8 mouse cellular contexts compared by ENCODE assay signal in the genomic region with DNA sequence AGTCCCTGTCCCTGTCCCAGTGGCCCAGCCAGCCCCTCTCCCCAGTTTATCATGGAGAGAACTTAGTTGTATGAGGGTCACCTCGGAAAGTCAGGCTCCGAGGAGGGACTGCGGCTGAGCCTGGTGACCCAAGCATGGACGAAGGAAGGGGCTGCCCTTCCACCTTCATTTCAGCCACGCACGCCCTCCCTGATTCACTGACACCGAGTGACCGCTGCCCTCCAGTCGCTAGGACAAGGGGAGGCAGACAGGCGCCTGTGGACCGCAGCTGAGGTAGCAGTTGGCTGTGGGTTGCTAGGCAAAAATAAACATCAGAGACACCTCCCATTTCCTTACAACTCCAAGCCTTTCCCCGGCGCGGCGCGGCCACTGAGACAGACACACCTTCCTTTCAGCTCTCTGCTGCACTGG. TPM values are rescaled to one million over a fixed set of nuclear protein-coding genes. Genes with fewer than 3 reads are reported as not detected.
DNase-seq lines count a peak whose midpoint lies in the region; ATAC-seq and TF ChIP-seq lines count a peak whose summit lies in the region.

No protein-coding gene starts in this region.

- no peaks in the 10 kb centered on the region; the same call in 1 of the 2 replicates for H3K36me3 ChIP-seq in erythroblast, embryonic 14.5 days (ENCODE audit: control insufficient read depth)
- peaks cover 10% of the 10 kb centered on the region for H3K36me3 ChIP-seq in embryonic facial prominence, embryonic 10.5 days (replicated peaks)
- H3K36me3 ChIP-seq in kidney, adult 2 months (ENCODE audit: control insufficient read depth, insufficient read depth, low read length) = no peaks in the 10 kb centered on the region
- H3K36me3 ChIP-seq in limb, embryonic 13.5 days = peaks cover 10% of the 10 kb centered on the region
- no peaks in the 10 kb centered on the region for H3K36me3 ChIP-seq in midbrain, embryonic 15.5 days (replicated peaks)

- no peak for ATAC-seq in erythroblast, adult 5-6 weeks (replicated peaks; ENCODE audit: low FRiP score, poor library complexity, severe bottlenecking)
- peak; percentile 75 for ATAC-seq in limb, embryonic 13.5 days (ENCODE audit: low FRiP score, low read depth)
- peak; percentile 66 for ATAC-seq in midbrain, embryonic 15.5 days (replicated peaks)

- peak overlapping the region; percentile 61 for H3K4me3 ChIP-seq in erythroblast, embryonic 14.5 days (replicated peaks)
- H3K4me3 ChIP-seq in embryonic facial prominence, embryonic 10.5 days = peak overlapping the region; percentile 99
- H3K4me3 ChIP-seq in kidney, adult 2 months (ENCODE audit: insufficient read depth, low read depth, low read length) = peak overlapping the region; percentile 66
- peak overlapping the region; percentile 81 for H3K4me3 ChIP-seq in limb, embryonic 13.5 days
- H3K4me3 ChIP-seq in midbrain, embryonic 15.5 days = peak overlapping the region; percentile 92

- DNase-seq in embryonic facial prominence, embryonic 10.5 days (ENCODE audit: low spot score) = peak; percentile 83
- DNase-seq in heart, adult 18-20 months = peak; percentile 84 to 88
- DNase-seq in kidney, adult 2 months = peak; percentile 91
- DNase-seq in spleen, postnatal 36 days (ENCODE audit: low spot score in 2 of 2) = peak; percentile 59

- H3K27me3 ChIP-seq in erythroblast, embryonic 14.5 days (ENCODE audit: control insufficient read depth) = peaks cover 27% of the 10 kb centered on the region
- no peaks in the 10 kb centered on the region for H3K27me3 ChIP-seq in embryonic facial prominence, embryonic 10.5 days (replicated peaks; ENCODE audit: low read depth, poor library complexity, severe bottlenecking)
- H3K27me3 ChIP-seq in kidney, adult 2 months (replicated peaks; ENCODE audit: control insufficient read depth, insufficient read depth, low read length) = no peaks in the 10 kb centered on the region
- no peaks in the 10 kb centered on the region for H3K27me3 ChIP-seq in limb, embryonic 13.5 days
- H3K27me3 ChIP-seq in midbrain, embryonic 15.5 days (replicated peaks) = no peaks in the 10 kb centered on the region

- H3K9me3 ChIP-seq in erythroblast, embryonic 14.5 days (ENCODE audit: control insufficient read depth, low read length) = peaks cover 5% of the 10 kb centered on the region
- H3K9me3 ChIP-seq in embryonic facial prominence, embryonic 10.5 days = no peaks in the 10 kb centered on the region
- no peaks in the 10 kb centered on the region for H3K9me3 ChIP-seq in limb, embryonic 13.5 days
- H3K9me3 ChIP-seq in midbrain, embryonic 15.5 days = no peaks in the 10 kb centered on the region

- under 1% methylated on average over 16 of the region's 16 CpGs for WGBS in embryonic facial prominence, embryonic 10.5 days
- WGBS in kidney, adult 2 months = 1% methylated on average over 16 of the region's 16 CpGs
- WGBS in limb, embryonic 13.5 days = under 1% methylated on average over 16 of the region's 16 CpGs
- WGBS in midbrain, embryonic 15.5 days = 0% methylated on average over 16 of the region's 16 CpGs

- TF ChIP-seq CTCF in kidney, adult 2 months (conservative IDR thresholded peaks at IDR 0.05; ENCODE audit: insufficient read depth, insufficient read length, low read depth, low read length) = no peak

- peak overlapping the region; percentile 93 for H3K4me2 ChIP-seq in limb, embryonic 13.5 days (replicated peaks)
- peak overlapping the region; percentile 83 for H3K4me2 ChIP-seq in midbrain, embryonic 15.5 days

- H3K27ac ChIP-seq in embryonic facial prominence, embryonic 10.5 days (replicated peaks) = peak overlapping the region; percentile 99
- H3K27ac ChIP-seq in kidney, adult 2 months (ENCODE audit: insufficient read depth, low read depth, low read length) = peak overlapping the region; percentile 44
- peak overlapping the region; percentile 97 for H3K27ac ChIP-seq in limb, embryonic 13.5 days
- H3K27ac ChIP-seq in midbrain, embryonic 15.5 days = peak overlapping the region; percentile 94

- H3K9ac ChIP-seq in limb, embryonic 13.5 days = peak overlapping the region; percentile 70
- H3K9ac ChIP-seq in midbrain, embryonic 15.5 days = peak overlapping the region; percentile 77

- H3K4me1 ChIP-seq in erythroblast, embryonic 14.5 days (ENCODE audit: control insufficient read depth) = peaks cover 20% of the 10 kb centered on the region
- H3K4me1 ChIP-seq in embryonic facial prominence, embryonic 10.5 days = peaks cover 40% of the 10 kb centered on the region
- H3K4me1 ChIP-seq in kidney, adult 2 months (ENCODE audit: control insufficient read depth, insufficient read depth, low read length) = peaks cover 5% of the 10 kb centered on the region; the same call in 1 of the 2 replicates
- peaks cover 37% of the 10 kb centered on the region for H3K4me1 ChIP-seq in limb, embryonic 13.5 days
- peaks cover 35% of the 10 kb centered on the region for H3K4me1 ChIP-seq in midbrain, embryonic 15.5 days

- TF ChIP-seq POLR2A in kidney, adult 2 months (IDR thresholded peaks at IDR 0.05; ENCODE audit: low read depth, low read length) = no peak

RNA-seq across cellular contexts. Expression of a gene that starts 0.4 kb away (rescaled TPM):
- 0.06 and 0.18 TPM in 2 replicates for polyA plus RNA-seq in erythroblast, embryonic 14.5 days (2012)
- 4.8 and 6.7 TPM in 2 replicates for total RNA-seq in erythroblast, adult 5-6 weeks (2015; ENCODE audit: low replicate concordance)
- total RNA-seq in erythroblast, adult 5-6 weeks (2017; ENCODE audit: low replicate concordance) = 2.6 and 8.9 TPM in 2 replicates
- polyA plus RNA-seq in embryonic facial prominence, embryonic 10.5 days (2016; fragmentation: Nextera tagmentation; extraction: Ambion mirVana) = 7.3 and 7.6 TPM in 2 replicates
- total RNA-seq in heart, adult 18-20 months (2021) = 10 to 100 TPM; 26.6 to 37.1 TPM
- 21.2 and 21.5 TPM in 2 replicates for polyA plus RNA-seq in kidney, adult 2 months (2012; rRNA removed)
- 9.4 and 10.2 TPM in 2 replicates for polyA plus RNA-seq in limb, embryonic 13.5 days (2015; fragmentation: Nextera tagmentation; extraction: Ambion mirVana)
- polyA plus RNA-seq in midbrain, embryonic 15.5 days (2015; fragmentation: Nextera tagmentation; extraction: Ambion mirVana) = 12.0 and 12.2 TPM in 2 replicates

Comparison
In these comparisons a context has a peak if more than half of its experiments do, and no peak if none do; other contexts are left out.
1. H3K27ac ChIP-seq: peak in every context shown above with its lines; median percentile 99 in embryonic facial prominence, embryonic 10.5 days; 97 in limb, embryonic 13.5 days; 94 in midbrain, embryonic 15.5 days; 44 in kidney, adult 2 months.